Mouse (Mus musculus) hematopoietic stem cell, adult 5-6 weeks (primary cell): Measurements from ENCODE around the gene Glul. TPM values are rescaled to one million over a fixed set of nuclear protein-coding genes. Genes with fewer than 3 reads are reported as not detected.

Experiments used
- ATAC-seq, 2 experiments: fragments of 125-278 bp in 1 of 2; replicated peaks in 1 of 2; 2 replicates each; pipeline ENCODE4 v1.8.0; 2016 to 2017; ENCODE audit warnings: inconsistent platforms in 2 of 2, mild to moderate bottlenecking in 2 of 2, moderate number of reproducible peaks in 2 of 2, low read depth in 1 of 2, moderate TSS enrichment in 1 of 2; ENCODE audit not compliant: low FRiP score in 2 of 2, poor library complexity in 2 of 2, severe bottlenecking in 2 of 2, insufficient read depth in 1 of 2, low TSS enrichment in 1 of 2
- total RNA-seq: library from RNA; stranded (forward); fragments of 172-1452, 232-1000 nt; gene quantifications from 2 replicates; pipeline ENCODE4 v1.2.3, GENCODE M21; 2017

Glul gene
- total RNA-seq, 1 experiment from 2014 or later = 196 TPM

DNA sequence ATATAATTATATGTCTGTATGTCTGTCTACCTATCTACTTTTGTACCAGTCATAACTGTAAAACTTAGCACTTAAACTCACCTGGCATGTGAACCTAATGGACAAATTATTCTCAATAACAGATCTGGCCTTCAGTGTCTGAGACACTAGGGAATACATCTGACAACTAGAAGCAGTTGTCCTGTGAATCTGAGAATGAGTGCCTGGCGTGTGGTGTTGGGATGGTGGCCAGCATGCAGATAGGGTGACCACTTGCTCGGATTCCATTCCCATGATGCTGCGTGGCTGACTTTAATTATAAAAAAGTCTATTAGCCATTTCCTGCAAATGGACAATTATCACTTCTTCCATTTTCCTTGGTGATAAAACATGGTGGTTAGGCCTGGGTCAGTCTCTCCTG is 6.1 kb downstream of the Glul start:
- ATAC-seq = no peak

- no peak for ATAC-seq
These were observed 8.5 kb downstream of the Glul start for GRCm38 (mm10) chr1:153908208-153908607.

GRCm38 (mm10) chr1:153908741-153909140 is 9.0 kb downstream of the Glul start:
- no peak for ATAC-seq

DNA sequence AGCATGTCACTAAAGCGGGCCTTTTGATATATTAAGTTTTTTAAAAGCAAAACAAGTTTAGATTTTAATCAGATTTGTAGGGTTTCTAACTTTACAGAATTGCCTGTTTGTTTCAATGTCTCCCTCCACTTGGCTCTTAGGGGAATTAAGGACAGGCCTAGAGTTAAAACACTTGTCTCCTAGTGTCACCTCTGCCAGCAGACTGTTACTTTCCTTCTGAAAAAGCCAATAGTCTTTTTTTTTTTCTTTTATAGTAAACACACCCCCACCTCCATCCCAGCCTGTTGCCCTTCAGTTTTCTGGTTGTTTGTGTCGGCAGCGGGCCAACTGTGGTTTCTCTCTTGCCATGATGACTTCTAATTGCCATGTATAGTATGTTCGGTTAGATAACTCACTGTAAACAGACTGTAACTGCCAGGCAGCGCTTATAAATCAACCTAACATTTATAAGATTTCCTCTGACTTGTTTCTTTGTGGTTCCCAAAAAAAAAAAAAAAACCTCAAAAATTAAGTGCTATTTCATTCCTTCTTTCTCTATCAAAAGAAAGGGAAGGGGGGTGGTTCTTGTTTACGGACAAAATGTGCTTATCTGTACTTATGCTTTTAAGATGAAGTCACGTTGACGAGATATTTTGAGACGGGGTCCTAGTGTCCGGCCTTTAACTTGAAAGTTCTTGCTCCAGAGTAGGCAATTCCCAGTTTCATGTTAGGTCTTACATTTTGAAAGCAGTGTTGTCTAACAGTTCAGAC is 9.6 kb downstream of the Glul start:
- peak; percentile 78 to 79 for ATAC-seq

DNA sequence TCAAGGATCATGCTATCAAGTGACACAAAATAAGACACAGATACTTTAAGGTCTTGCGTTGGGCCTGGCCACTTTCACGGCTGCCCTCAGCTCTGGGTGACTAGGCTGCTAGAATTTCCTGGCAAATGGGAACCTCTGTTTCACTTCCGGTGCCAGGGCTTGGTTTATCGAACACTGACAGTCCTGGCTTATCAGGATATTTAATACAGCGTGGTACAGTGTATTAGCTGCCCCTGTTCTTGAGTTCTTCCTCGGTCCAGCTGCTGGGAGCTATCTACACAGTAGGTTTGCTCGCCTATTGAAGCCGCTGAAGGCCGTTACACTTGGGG is 10.2 kb downstream of the Glul start:
- ATAC-seq = peak in 1 of 2 experiments; percentile 16; a peak in 1 of 4 replicates

DNA sequence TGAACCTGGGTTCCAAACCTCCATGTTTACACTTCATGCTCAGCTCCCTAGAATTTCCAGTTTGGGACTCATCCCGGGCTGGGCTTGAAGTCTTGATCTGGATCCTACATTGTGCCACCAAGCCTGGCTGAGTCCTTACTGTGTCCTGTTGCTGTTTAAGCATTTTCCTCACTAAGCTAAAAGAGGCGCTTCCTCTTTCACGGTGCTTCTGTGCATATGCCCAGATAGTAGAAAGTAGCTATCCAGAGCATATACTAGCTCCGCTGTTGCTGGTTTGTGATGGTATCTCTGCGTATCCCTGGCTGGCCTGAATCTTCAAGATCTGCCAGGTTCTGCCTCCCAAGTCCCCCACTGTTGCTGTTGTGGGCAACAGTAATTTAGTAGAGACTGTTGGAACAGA is 10.7 kb downstream of the Glul start:
- ATAC-seq = peak; percentile 29 to 40; a peak in 3 of 4 replicates

- no peak for ATAC-seq
These were observed 11.6 kb downstream of the Glul start for GRCm38 (mm10) chr1:153911276-153911795.

DNA sequence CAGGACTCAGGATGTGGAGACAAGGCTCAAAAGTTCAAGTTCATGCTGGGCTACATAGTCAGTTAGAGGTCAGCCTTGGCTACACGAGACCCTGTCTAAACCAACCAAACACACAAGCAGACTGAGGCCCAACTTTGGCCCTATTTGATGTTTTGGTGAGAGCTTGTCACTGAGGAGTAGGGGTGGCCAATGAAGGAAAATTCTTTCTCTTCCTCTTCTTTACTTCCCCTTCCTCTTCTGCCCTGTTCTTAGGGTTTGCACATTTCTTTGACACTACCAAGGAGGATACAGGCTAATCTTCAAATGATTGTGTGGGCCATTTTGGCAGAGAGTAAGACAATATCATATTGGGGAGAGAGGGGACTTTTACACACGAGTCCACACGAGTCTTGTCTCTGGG is 14.1 kb downstream of the Glul start:
- 0 out of 4 replicates have a peak, but pooled peaks of 1 of the 2 experiments have one; percentile 22 for ATAC-seq

DNA sequence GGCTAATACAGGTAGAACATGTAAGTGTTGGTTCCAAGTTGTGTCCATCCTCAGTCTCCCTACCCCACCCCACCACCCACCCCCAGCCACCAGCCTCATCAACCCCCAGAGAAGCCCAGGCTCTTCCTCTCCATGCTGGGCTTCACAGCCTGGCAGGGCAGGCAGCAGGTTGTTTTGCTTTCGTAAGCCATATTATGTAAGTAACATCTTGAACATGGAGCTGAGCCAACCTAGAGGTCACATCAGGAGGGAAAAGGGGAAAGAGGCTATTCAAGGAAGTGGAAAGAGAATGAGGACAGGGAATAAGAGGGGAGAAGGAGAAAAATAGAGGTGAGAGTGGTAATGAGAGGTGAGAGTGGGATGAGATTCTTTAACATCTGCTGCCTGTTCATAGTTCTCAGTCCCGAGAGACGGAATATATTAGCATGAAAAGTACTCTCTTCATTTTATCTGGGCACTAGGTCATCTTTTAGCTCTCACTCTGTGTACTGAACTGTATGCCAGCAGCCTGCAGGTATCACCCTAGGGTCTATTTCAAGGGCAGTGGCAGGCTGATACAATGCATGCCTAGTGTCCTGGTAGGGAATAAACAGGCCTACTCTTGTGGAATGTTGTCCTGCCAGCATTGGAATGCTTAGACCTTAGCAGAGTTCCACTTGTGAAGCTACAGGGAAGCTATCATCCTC is 18.9 kb downstream of the Glul start:
- no peak for ATAC-seq

GRCm38 (mm10) chr1:153921642-153922041 is 21.9 kb downstream of the Glul start:
- ATAC-seq = no peak

DNA sequence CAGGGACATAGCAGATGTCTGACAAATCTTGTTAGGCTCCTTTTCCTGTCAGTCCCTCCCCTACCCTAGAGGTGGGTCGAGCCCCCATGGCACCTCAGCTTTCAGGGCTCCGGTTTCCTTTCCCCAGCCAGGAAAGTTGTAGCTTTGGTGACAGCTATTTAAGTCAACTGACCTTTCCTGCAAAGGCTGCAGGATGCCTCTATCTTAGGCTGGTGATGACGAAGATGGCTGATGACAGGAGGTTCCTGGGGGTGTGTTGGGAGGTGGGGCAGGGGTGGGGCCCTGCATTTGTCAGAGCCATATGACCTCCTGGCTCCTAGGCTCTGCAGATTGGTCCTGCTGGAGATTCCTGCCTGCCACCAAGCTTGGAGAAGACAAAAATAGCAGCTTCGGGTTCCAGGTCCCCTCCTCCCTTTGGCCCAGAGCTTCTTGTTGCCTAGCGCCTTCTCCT is 22.9 kb downstream of the Glul start:
- no peak for ATAC-seq

GRCm38 (mm10) chr1:153924395-153925385 is 24.9 kb downstream of the Glul start:
- peak; percentile 69 to 89 for ATAC-seq

GRCm38 (mm10) chr1:153930431-153930830 is 30.7 kb downstream of the Glul start:
- no peak for ATAC-seq

- ATAC-seq = no peak
These were observed 34.0 kb downstream of the Glul start for GRCm38 (mm10) chr1:153933772-153934171.

DNA sequence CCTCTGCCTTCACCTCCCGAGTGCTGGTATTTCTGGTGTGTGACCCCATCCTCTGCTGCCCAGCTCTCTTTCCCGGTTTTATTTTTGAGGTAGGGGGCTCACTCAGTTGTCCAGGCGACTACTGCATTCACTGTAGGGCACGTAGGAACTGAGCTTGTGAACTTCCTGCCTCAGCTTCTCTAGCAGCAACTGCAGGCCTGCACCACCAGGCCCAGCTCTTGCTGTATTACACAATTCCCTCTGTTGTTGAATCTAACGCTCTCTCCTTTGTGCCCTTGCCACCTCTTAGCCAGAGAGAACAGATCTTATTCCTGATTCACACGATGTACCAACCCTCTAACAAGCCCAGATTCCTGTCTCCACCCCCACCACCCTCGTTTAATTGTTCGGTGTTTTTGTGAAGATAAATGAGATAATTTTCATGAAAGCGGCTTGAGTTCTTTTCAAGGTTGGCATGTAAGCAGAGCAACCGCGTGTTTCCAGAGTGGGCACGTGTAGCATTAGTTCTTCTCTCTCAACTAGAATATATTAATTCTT is 36.2 kb downstream of the Glul start:
- no peak for ATAC-seq

GRCm38 (mm10) chr1:153937025-153937424 is 37.3 kb downstream of the Glul start:
- no peak for ATAC-seq

GRCm38 (mm10) chr1:153940986-153941385 is 41.2 kb downstream of the Glul start:
- ATAC-seq = no peak
